10 mouse cellular contexts compared by ENCODE assay signal in the genomic region with DNA sequence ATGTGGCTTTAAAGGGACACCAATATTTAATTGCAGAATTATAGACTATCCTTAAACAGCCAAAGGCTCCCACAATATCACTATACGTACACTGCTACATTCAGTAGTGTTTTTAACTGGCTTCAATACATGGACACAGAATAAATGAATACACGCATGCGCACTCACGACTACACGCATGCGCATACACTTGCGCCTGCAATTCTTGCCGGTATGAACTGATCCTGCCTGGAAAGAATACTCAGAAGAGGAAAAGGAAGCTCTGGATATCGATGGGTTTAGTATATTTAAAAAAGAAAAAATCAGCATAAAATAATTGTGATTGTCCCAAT.
DNase-seq lines count a peak whose midpoint lies in the region; ATAC-seq lines count a peak whose summit lies in the region.
"Had no signal": no experiment of that assay in that cellular context is flagged by ENCODE, and none has a peak within 500 bp of the region (broad histone marks: within the 10 kb centered on the region; RNA-seq: fewer than 3 reads in every experiment).

No protein-coding gene starts in this region.

- peak overlapping the region; percentile 98 for H3K27ac ChIP-seq in forebrain, embryonic 16.5 days (ENCODE audit: low read length)
- peak overlapping the region; percentile 59 for H3K27ac ChIP-seq in neural tube, embryonic 13.5 days (replicated peaks)
- H3K27ac ChIP-seq: stomach, embryonic 15.5 days had no signal

- peak overlapping the region; percentile 58 for H3K9ac ChIP-seq in forebrain, embryonic 16.5 days (replicated peaks; ENCODE audit: low read depth, low read length)
- H3K9ac ChIP-seq in neural tube, embryonic 13.5 days = no peak overlapping the region
- H3K9ac ChIP-seq: stomach, embryonic 15.5 days had no signal

- H3K27me3 ChIP-seq in forebrain, embryonic 16.5 days (replicated peaks; ENCODE audit: control insufficient read depth, insufficient read depth, low read length) = no peaks in the 10 kb centered on the region
- H3K27me3 ChIP-seq in neural tube, embryonic 13.5 days = peaks cover 13% of the 10 kb centered on the region
- H3K27me3 ChIP-seq: stomach, embryonic 15.5 days had no signal

- H3K36me3 ChIP-seq in forebrain, embryonic 16.5 days (ENCODE audit: control insufficient read depth, insufficient read depth) = no peaks in the 10 kb centered on the region
- no peaks in the 10 kb centered on the region for H3K36me3 ChIP-seq in neural tube, embryonic 13.5 days
- H3K36me3 ChIP-seq: stomach, embryonic 15.5 days had no signal

- ATAC-seq in forebrain, embryonic 16.5 days = peak; percentile 91
- no peak; the same call in 1 of the 2 replicates for ATAC-seq in neural tube, embryonic 13.5 days (ENCODE audit: low read depth)
- no peak for ATAC-seq in activated CD4-positive, CD25-positive, alpha-beta regulatory T cell, adult 4 months

- DNase-seq in cerebellum, adult 9-11 months = peak; percentile 21
- DNase-seq in layer of hippocampus, postnatal 25 days (ENCODE audit: extremely low spot score in 1 of 2, low spot score in 1 of 2) = peak; percentile 65 to 86
- DNase-seq in gastrocnemius, postnatal 10 days = no peak
- no peak for DNase-seq in thymus, postnatal 25 days
- no peak for DNase-seq in lung, postnatal 10 days

- H3K4me1 ChIP-seq in forebrain, embryonic 16.5 days (replicated peaks; ENCODE audit: control insufficient read depth, insufficient read depth, low read length) = peaks cover 17% of the 10 kb centered on the region
- H3K4me1 ChIP-seq in neural tube, embryonic 13.5 days (replicated peaks) = peaks cover 44% of the 10 kb centered on the region

- H3K9me3 ChIP-seq in forebrain, embryonic 16.5 days (ENCODE audit: control insufficient read depth, low read length) = no peaks in the 10 kb centered on the region
- H3K9me3 ChIP-seq in neural tube, embryonic 13.5 days = no peaks in the 10 kb centered on the region
- H3K9me3 ChIP-seq: stomach, embryonic 15.5 days had no signal

- H3K4me2 ChIP-seq in forebrain, embryonic 16.5 days (ENCODE audit: low read length) = peak overlapping the region; percentile 73
- peak overlapping the region; percentile 34 for H3K4me2 ChIP-seq in neural tube, embryonic 13.5 days
- H3K4me2 ChIP-seq: stomach, embryonic 15.5 days had no signal

- peak overlapping the region; percentile 42 for H3K4me3 ChIP-seq in forebrain, embryonic 16.5 days (replicated peaks; ENCODE audit: low read length)
- H3K4me3 ChIP-seq in neural tube, embryonic 13.5 days = no peak overlapping the region
- H3K4me3 ChIP-seq: erythroblast, embryonic 14.5 days; stomach, embryonic 15.5 days had no signal

- WGBS in forebrain, embryonic 16.5 days = 6% methylated on average over 9 of the region's 9 CpGs
- 69% methylated on average over 9 of the region's 9 CpGs for WGBS in neural tube, embryonic 13.5 days

Comparison
In these comparisons a context has a peak if more than half of its experiments do, and no peak if none do; other contexts are left out.
1. DNase-seq: peak in cerebellum, adult 9-11 months (single experiment) and layer of hippocampus, postnatal 25 days (2 of 2); none in gastrocnemius, postnatal 10 days (single experiment), thymus, postnatal 25 days (single experiment) and lung, postnatal 10 days (single experiment).